Mouse (Mus musculus): ENCODE data around the gene Gm20696. TPM values are rescaled to one million over a fixed set of nuclear protein-coding genes. Genes with fewer than 3 reads are reported as not detected.
A peak's percentile ranks its signal among the peaks of the same experiment; 100 is the strongest.

The Gm20696 gene
- 2.3 and 2.7 TPM in 2 replicates for polyA plus RNA-seq (2015; fragmentation: Nextera tagmentation; extraction: Ambion mirVana)

DNA sequence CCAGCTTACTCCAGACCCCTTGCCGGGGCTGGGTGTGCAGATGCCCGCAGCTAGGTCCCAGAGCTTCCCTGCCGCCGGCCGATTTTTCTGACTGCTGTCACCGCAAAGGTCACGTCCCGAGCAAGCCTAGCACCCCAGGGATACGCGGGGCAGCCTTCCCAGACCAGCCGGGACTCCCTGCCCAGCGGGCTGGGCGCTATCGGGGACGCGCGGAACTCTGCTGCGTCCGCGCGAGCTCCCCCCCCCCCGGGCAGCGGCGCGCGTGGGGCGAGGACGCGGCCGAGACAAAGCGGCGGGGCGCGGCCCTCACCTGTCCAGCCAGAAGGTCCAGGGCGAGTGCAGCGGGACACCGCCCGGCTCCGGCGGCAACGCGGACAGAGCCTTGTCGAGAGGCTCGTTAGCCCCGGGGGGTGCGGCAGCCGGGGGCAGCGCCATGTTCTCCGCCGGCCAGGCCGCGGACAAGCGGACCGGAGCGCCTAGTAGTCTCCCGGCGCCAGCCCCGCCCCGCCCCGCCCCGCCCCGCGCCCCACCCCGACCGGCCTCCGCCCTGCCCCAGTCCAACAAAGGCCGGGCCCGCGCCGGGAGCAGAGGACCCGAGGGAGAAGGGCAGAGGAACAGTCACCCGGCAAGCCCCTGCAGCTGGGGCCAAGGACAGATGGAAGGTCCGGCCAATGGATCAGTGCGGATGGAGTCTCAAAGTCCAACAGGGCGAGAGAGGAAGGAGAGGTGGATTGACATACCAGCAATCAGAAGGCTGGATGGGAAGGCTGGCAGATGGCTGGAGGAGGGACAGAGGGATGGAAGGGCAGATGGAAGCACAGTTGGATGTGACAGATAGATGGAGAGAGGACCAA is at the start of gene Gm20696, which contains the start of gene Eif4e3:
Gm20696 (minus strand) TSS at position 480 of the 854 bp plus-strand sequence.
Eif4e3 (minus strand) TSS at position 454 of the 854 bp plus-strand sequence.
- Histone ChIP-seq H3K9me3 (replicated peaks) (no peaks in the 10 kb centered on the region), H3K4me3 (replicated peaks) (peak within 1 kb of the TSS; percentile 68), H3K4me2 (peak within 1 kb of the TSS; percentile 96), H3K27ac (replicated peaks) (peak within 1 kb of the TSS; percentile 69), H3K36me3 (no peaks in the 10 kb centered on the region), H3K27me3 (replicated peaks) (peaks cover 6% of the 10 kb centered on the region; the same call in 1 of the 2 replicates), H3K9ac (replicated peaks) (peak within 1 kb of the TSS; percentile 82), H3K4me1 (peaks cover 52% of the 10 kb centered on the region)
- under 1% methylated on average over 72 of the region's 75 CpGs for WGBS
- peak; percentile 21; the same call in 1 of the 2 replicates for ATAC-seq (ENCODE audit: low FRiP score)

GRCm38 (mm10) chr6:99715913-99716312 is 49.3 kb upstream of the Gm20696 start:
- H3K36me3 ChIP-seq = no peaks in the 10 kb centered on the region
- no peaks in the 10 kb centered on the region for H3K9me3 ChIP-seq (replicated peaks)
- no peak overlapping the region for H3K9ac ChIP-seq (replicated peaks)
- H3K4me1 ChIP-seq = no peaks in the 10 kb centered on the region
- ATAC-seq (ENCODE audit: low FRiP score) = no peak
- peaks cover 4% of the 10 kb centered on the region; the same call in 1 of the 2 replicates for H3K27me3 ChIP-seq (replicated peaks)
- H3K27ac ChIP-seq (replicated peaks) = no peak overlapping the region
- H3K4me3 ChIP-seq (replicated peaks) = no peak overlapping the region
- 75% methylated on average over 5 of the region's 6 CpGs for WGBS
- H3K4me2 ChIP-seq = no peak overlapping the region

DNA sequence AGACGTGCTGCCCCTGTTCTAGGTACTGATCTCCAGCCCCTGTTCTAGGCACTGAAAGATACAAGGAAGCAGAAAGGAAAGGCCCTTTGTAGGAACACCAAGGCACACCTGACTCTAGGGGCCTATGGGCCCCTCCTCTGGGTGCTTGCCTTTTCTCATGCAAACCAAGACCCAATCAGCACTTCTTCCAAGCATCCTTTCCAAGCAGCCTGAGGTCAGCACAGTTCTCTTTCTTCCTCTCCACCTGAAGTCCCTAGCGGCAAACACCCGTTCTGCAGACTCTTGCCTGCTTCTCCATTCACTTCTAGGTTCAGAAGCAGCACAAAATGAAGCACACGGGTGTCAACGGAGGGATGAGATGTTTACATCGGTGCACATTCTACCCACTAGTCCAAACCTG is 48.6 kb upstream of the Gm20696 start:
- WGBS = 66% methylated on average over 6 of the region's 6 CpGs
- Histone ChIP-seq H3K27ac (replicated peaks) (no peak overlapping the region), H3K4me2 (no peak overlapping the region), H3K36me3 (no peaks in the 10 kb centered on the region), H3K27me3 (replicated peaks) (peaks cover 4% of the 10 kb centered on the region; the same call in 1 of the 2 replicates), H3K9me3 (replicated peaks) (no peaks in the 10 kb centered on the region), H3K9ac (replicated peaks) (no peak overlapping the region), H3K4me1 (no peaks in the 10 kb centered on the region), H3K4me3 (replicated peaks) (no peak overlapping the region)
- ATAC-seq (ENCODE audit: low FRiP score) = no peak

- Histone ChIP-seq H3K36me3 (no peaks in the 10 kb centered on the region), H3K4me3 (replicated peaks) (no peak overlapping the region), H3K9ac (replicated peaks) (no peak overlapping the region), H3K27me3 (replicated peaks) (peaks cover 7% of the 10 kb centered on the region; the same call in 1 of the 2 replicates), H3K4me2 (no peak overlapping the region), H3K27ac (replicated peaks) (no peak overlapping the region), H3K4me1 (no peaks in the 10 kb centered on the region), H3K9me3 (replicated peaks) (no peaks in the 10 kb centered on the region)
- ATAC-seq (ENCODE audit: low FRiP score) = no peak
- WGBS = 84% methylated on average over 5 of the region's 5 CpGs
These were observed 46.7 kb upstream of the Gm20696 start for GRCm38 (mm10) chr6:99713256-99713655.

DNA sequence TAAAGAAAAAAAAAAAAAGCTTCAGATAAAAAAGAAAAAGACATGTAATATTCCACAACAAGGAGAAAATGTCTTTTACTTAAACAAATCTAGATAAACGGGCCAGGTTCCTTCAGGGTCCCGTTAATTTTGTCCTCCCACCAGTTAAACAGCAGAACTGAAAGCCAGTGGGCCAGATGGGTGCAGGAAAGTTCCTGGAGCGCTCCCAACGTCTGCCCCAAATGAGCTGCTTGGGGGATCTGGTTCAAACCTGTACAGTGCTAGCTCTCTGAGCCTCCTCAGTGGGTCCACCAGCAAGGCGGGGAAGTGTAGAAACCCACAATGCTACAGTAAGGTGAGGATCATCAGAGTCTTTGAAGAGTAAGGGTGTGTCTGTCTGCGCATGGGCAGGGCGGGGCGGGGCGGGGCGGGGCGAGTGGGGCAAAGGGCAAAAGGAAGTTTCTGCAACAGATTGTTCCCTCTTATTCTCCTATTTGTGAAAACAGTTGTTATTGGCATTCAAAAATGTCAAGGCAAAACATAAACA is 45.0 kb upstream of the Gm20696 start:
- 82% methylated on average over 11 of the region's 11 CpGs for WGBS
- Histone ChIP-seq H3K4me2 (no peak overlapping the region), H3K36me3 (no peaks in the 10 kb centered on the region), H3K4me3 (replicated peaks) (no peak overlapping the region), H3K27ac (replicated peaks) (no peak overlapping the region), H3K9ac (replicated peaks) (no peak overlapping the region), H3K27me3 (replicated peaks) (peaks cover 11% of the 10 kb centered on the region; the same call in 1 of the 2 replicates), H3K4me1 (no peaks in the 10 kb centered on the region), H3K9me3 (replicated peaks) (no peaks in the 10 kb centered on the region)
- no peak for ATAC-seq (ENCODE audit: low FRiP score)

GRCm38 (mm10) chr6:99700484-99700883 is 33.9 kb upstream of the Gm20696 start:
- 39% methylated on average over 3 of the region's 3 CpGs for WGBS
- Histone ChIP-seq H3K4me3 (replicated peaks) (no peak overlapping the region), H3K4me2 (no peak overlapping the region), H3K9me3 (replicated peaks) (no peaks in the 10 kb centered on the region), H3K9ac (replicated peaks) (no peak overlapping the region), H3K27me3 (replicated peaks) (peaks cover 15% of the 10 kb centered on the region), H3K27ac (replicated peaks) (no peak overlapping the region), H3K36me3 (no peaks in the 10 kb centered on the region), H3K4me1 (peaks cover 11% of the 10 kb centered on the region)
- ATAC-seq (ENCODE audit: low FRiP score) = peak; percentile 53; the same call in 1 of the 2 replicates

DNA sequence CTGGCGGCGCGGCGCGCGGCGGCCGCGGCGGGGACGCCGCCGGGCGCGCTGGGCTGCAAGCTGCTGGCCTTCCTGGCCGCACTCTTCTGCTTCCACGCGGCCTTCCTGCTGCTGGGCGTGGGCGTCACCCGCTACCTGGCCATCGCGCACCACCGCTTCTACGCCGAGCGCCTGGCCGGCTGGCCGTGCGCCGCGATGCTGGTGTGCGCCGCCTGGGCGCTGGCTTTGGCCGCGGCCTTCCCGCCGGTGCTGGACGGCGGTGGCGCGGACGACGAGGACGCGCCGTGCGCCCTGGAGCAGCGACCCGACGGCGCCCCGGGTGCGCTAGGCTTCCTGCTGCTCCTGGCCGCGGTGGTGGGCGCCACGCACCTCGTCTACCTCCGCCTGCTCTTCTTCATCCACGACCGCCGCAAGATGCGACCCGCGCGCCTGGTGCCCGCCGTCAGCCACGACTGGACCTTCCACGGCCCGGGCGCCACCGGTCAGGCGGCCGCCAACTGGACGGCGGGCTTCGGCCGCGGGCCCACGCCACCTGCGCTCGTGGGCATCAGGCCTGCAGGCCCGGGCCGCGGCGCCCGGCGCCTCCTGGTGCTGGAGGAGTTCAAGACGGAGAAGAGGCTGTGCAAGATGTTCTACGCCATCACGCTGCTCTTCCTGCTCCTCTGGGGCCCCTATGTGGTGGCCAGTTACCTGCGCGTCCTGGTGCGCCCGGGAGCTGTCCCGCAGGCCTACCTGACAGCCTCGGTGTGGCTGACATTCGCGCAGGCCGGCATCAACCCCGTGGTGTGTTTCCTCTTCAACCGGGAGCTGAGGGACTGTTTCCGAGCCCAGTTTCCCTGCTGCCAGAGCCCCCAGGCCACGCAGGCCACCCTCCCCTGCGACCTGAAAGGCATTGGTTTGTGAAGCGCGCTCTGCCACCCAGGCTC is 26.6 kb upstream of the Gm20696 start:
- Histone ChIP-seq H3K4me1 (peaks cover 42% of the 10 kb centered on the region), H3K27me3 (replicated peaks) (peaks cover 39% of the 10 kb centered on the region), H3K4me3 (replicated peaks) (peak overlapping the region; percentile 74), H3K4me2 (peak overlapping the region; percentile 90), H3K27ac (replicated peaks) (peak overlapping the region; percentile 93), H3K9ac (replicated peaks) (peak overlapping the region; percentile 79), H3K36me3 (no peaks in the 10 kb centered on the region), H3K9me3 (replicated peaks) (no peaks in the 10 kb centered on the region)
- ATAC-seq (ENCODE audit: low FRiP score) = peak; percentile 23; the same call in 1 of the 2 replicates
- WGBS = under 1% methylated on average over 105 of the region's 110 CpGs

- peaks cover 35% of the 10 kb centered on the region for H3K27me3 ChIP-seq (replicated peaks)
- WGBS = under 1% methylated on average over 82 of the region's 112 CpGs
- no peaks in the 10 kb centered on the region for H3K9me3 ChIP-seq (replicated peaks)
- H3K27ac ChIP-seq (replicated peaks) = peak within 1 kb of the TSS; percentile 93
- peak within 1 kb of the TSS; percentile 90 for H3K4me2 ChIP-seq
- H3K9ac ChIP-seq (replicated peaks) = peak within 1 kb of the TSS; percentile 79
- peak within 1 kb of the TSS; percentile 74 for H3K4me3 ChIP-seq (replicated peaks)
- peak; percentile 84 for ATAC-seq (ENCODE audit: low FRiP score)
- peaks cover 42% of the 10 kb centered on the region for H3K4me1 ChIP-seq
- no peaks in the 10 kb centered on the region for H3K36me3 ChIP-seq
These were observed 25.8 kb upstream of the Gm20696 start, which contains the start of gene Gpr27 for GRCm38 (mm10) chr6:99692206-99692915. TSS of gene Gpr27 (plus strand) at chr6:99692679.

- H3K4me3 ChIP-seq (replicated peaks) = peak overlapping the region; percentile 74
- 6% methylated on average over 25 of the region's 25 CpGs for WGBS
- no peaks in the 10 kb centered on the region for H3K36me3 ChIP-seq
- no peaks in the 10 kb centered on the region for H3K9me3 ChIP-seq (replicated peaks)
- peaks cover 42% of the 10 kb centered on the region for H3K4me1 ChIP-seq
- peak overlapping the region; percentile 93 for H3K27ac ChIP-seq (replicated peaks)
- peak overlapping the region; percentile 90 for H3K4me2 ChIP-seq
- peaks cover 32% of the 10 kb centered on the region for H3K27me3 ChIP-seq (replicated peaks)
- peak overlapping the region; percentile 79 for H3K9ac ChIP-seq (replicated peaks)
- ATAC-seq (ENCODE audit: low FRiP score) = peak; percentile 21; the same call in 1 of the 2 replicates
These were observed 25.1 kb upstream of the Gm20696 start for GRCm38 (mm10) chr6:99691666-99692205.

GRCm38 (mm10) chr6:99688513-99688912 is 21.9 kb upstream of the Gm20696 start:
- 85% methylated on average over 6 of the region's 6 CpGs for WGBS
- Histone ChIP-seq H3K4me1 (peaks cover 17% of the 10 kb centered on the region), H3K36me3 (no peaks in the 10 kb centered on the region), H3K9ac (replicated peaks) (no peak overlapping the region), H3K27me3 (replicated peaks) (peaks cover 19% of the 10 kb centered on the region), H3K4me3 (replicated peaks) (no peak overlapping the region), H3K9me3 (replicated peaks) (no peaks in the 10 kb centered on the region), H3K4me2 (no peak overlapping the region), H3K27ac (replicated peaks) (no peak overlapping the region)
- no peak for ATAC-seq (ENCODE audit: low FRiP score)

Data from neural tube, embryonic 15.5 days (tissue).